Mouse (Mus musculus): ENCODE measurements around the gene Slc19a1. TPM values are rescaled to one million over a fixed set of nuclear protein-coding genes. Genes with fewer than 3 reads are reported as not detected.

Slc19a1 gene
- polyA plus RNA-seq, 1 experiment from 2014 or later = 26.9 TPM

DNA sequence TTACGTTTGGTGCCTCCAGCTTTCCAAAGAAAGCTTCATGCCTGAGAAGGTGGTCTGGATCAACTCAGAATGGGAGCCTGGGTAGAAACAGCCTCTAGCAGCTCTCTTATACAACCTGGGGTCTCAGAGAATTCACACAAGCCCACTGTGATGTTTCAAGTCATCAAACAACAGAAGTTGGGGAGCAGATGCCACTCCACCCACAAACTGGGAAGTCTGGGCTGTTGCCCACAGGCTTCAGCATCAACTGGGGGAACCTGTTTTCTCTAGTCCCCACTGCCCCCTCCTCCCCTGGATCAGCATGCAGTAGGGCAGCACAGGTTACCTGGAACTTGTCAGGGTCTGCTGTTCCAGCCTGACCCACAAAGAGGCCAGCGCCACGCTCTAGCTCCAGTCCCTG, 63.6 kb downstream of the Slc19a1 start:
- Histone ChIP-seq H3K4me1 (ENCODE audit: control insufficient read depth, insufficient read depth, low read length) (no peaks in the 10 kb centered on the region), H3K9me3 (ENCODE audit: control insufficient read depth, low read length) (no peaks in the 10 kb centered on the region), H3K27me3 (ENCODE audit: control insufficient read depth, insufficient read depth, low read length) (no peaks in the 10 kb centered on the region), H3K36me3 (ENCODE audit: control insufficient read depth, insufficient read depth, low read length) (no peaks in the 10 kb centered on the region; the same call in 1 of the 2 replicates), H3K4me3 (ENCODE audit: low read depth, low read length) (no peak overlapping the region), H3K9ac (ENCODE audit: low read length) (no peak overlapping the region), H3K4me2 (ENCODE audit: low read depth) (no peak overlapping the region), H3K27ac (ENCODE audit: low read depth, low read length) (no peak overlapping the region)
- no peak for DNase-seq (ENCODE audit: low spot score)
- no peak for ATAC-seq (ENCODE audit: insufficient read depth, low FRiP score, low TSS enrichment)
- WGBS = 88% methylated on average over 3 of the region's 3 CpGs

DNA sequence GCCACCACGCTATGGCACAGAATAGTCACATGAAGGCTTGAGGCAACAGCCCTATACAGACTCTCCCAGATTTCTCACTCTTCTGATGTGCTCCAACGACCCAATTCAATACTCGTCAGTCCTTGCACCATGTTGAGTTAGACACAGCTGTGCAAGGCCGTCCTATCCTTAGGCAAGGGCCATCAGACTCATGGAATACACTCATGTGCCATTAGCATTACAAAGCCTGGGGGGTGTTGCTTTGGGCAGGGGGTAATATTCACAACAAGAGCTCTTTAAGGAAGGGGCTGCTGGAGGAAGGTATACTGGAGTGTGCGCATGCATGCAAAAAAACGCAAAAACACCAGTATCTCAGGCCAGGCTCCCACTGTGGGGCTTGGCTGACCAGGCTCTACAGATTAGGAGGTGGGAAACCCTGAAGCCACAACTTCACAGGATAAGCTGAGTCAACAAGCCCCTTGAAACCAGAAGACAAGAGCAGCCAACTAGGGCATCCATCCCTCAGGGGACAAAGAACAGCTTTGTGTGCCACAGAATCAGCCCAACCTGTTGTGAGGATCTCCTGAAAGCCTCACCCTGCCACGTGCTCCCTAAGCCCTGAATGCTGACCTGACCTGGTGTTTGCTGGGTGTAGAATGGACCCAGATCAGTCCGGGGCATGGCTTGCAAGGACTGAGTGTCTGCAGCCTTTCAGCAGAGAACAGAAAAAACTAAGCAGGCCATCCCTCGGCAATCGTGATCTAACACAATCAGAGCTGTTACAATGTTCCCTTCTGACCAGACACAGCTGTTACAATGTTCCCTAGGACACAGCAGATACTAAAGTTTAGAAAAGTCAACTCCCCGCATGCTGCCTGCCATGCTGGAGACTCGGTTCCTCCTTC, 65.2 kb downstream of the Slc19a1 start:
- no peak overlapping the region for H3K4me3 ChIP-seq (ENCODE audit: low read depth, low read length)
- H3K4me2 ChIP-seq (ENCODE audit: low read depth) = no peak overlapping the region
- H3K9ac ChIP-seq (ENCODE audit: low read length) = no peak overlapping the region
- WGBS = 74% methylated on average over 12 of the region's 12 CpGs
- DNase-seq (ENCODE audit: low spot score) (no peak), ATAC-seq (ENCODE audit: insufficient read depth, low FRiP score, low TSS enrichment) (no peak)
- no peaks in the 10 kb centered on the region for H3K27me3 ChIP-seq (ENCODE audit: control insufficient read depth, insufficient read depth, low read length)
- H3K9me3 ChIP-seq (ENCODE audit: control insufficient read depth, low read length) = no peaks in the 10 kb centered on the region
- no peak overlapping the region for H3K27ac ChIP-seq (ENCODE audit: low read depth, low read length)
- no peaks in the 10 kb centered on the region for H3K4me1 ChIP-seq (ENCODE audit: control insufficient read depth, insufficient read depth, low read length)
- no peaks in the 10 kb centered on the region; the same call in 1 of the 2 replicates for H3K36me3 ChIP-seq (ENCODE audit: control insufficient read depth, insufficient read depth, low read length)

DNA sequence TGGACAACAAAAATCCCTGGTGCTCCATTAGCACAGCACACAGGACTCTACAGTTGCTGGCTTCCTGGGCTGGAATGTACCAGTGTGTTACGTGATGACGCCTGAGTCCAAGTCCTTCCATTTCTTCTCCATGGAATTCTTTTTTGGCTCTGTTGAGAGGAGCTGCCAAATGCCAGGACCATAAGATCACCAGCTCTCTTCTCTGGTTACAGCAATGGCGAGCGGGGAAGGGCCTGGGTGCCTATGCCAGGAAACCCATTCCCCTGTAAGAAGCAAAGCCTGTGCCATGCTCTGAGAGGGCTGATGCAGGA, 65.8 kb downstream of the Slc19a1 start:
- no peak overlapping the region for H3K4me3 ChIP-seq (ENCODE audit: low read depth, low read length)
- no peaks in the 10 kb centered on the region for H3K9me3 ChIP-seq (ENCODE audit: control insufficient read depth, low read length)
- H3K36me3 ChIP-seq (ENCODE audit: control insufficient read depth, insufficient read depth, low read length) = no peaks in the 10 kb centered on the region; the same call in 1 of the 2 replicates
- DNase-seq (ENCODE audit: low spot score) = no peak
- no peak for ATAC-seq (ENCODE audit: insufficient read depth, low FRiP score, low TSS enrichment)
- no peak overlapping the region for H3K4me2 ChIP-seq (ENCODE audit: low read depth)
- H3K4me1 ChIP-seq (ENCODE audit: control insufficient read depth, insufficient read depth, low read length) = no peaks in the 10 kb centered on the region
- no peak overlapping the region for H3K27ac ChIP-seq (ENCODE audit: low read depth, low read length)
- no peaks in the 10 kb centered on the region for H3K27me3 ChIP-seq (ENCODE audit: control insufficient read depth, insufficient read depth, low read length)
- 92% methylated on average over 4 of the region's 4 CpGs for WGBS
- no peak overlapping the region for H3K9ac ChIP-seq (ENCODE audit: low read length)

GRCm38 (mm10) chr10:77098619-77099018, 66.6 kb downstream of the Slc19a1 start:
- ATAC-seq (ENCODE audit: insufficient read depth, low FRiP score, low TSS enrichment) = no peak
- H3K4me1 ChIP-seq (ENCODE audit: control insufficient read depth, insufficient read depth, low read length) = no peaks in the 10 kb centered on the region
- H3K36me3 ChIP-seq (ENCODE audit: control insufficient read depth, insufficient read depth, low read length) = no peaks in the 10 kb centered on the region; the same call in 1 of the 2 replicates
- no peak for DNase-seq (ENCODE audit: low spot score)
- WGBS = 83% methylated on average over 2 of the region's 2 CpGs
- no peak overlapping the region for H3K9ac ChIP-seq (ENCODE audit: low read length)
- H3K9me3 ChIP-seq (ENCODE audit: control insufficient read depth, low read length) = no peaks in the 10 kb centered on the region
- no peak overlapping the region for H3K4me2 ChIP-seq (ENCODE audit: low read depth)
- no peak overlapping the region for H3K27ac ChIP-seq (ENCODE audit: low read depth, low read length)
- H3K4me3 ChIP-seq (ENCODE audit: low read depth, low read length) = no peak overlapping the region
- no peaks in the 10 kb centered on the region for H3K27me3 ChIP-seq (ENCODE audit: control insufficient read depth, insufficient read depth, low read length)

GRCm38 (mm10) chr10:77099777-77100176, 67.7 kb downstream of the Slc19a1 start:
- H3K9me3 ChIP-seq (ENCODE audit: control insufficient read depth, low read length) = no peaks in the 10 kb centered on the region
- no peak for DNase-seq (ENCODE audit: low spot score)
- H3K4me3 ChIP-seq (ENCODE audit: low read depth, low read length) = no peak overlapping the region
- no peak overlapping the region for H3K4me2 ChIP-seq (ENCODE audit: low read depth)
- no peaks in the 10 kb centered on the region for H3K27me3 ChIP-seq (ENCODE audit: control insufficient read depth, insufficient read depth, low read length)
- H3K36me3 ChIP-seq (ENCODE audit: control insufficient read depth, insufficient read depth, low read length) = no peaks in the 10 kb centered on the region; the same call in 1 of the 2 replicates
- 68% methylated on average over 4 of the region's 4 CpGs for WGBS
- no peak for ATAC-seq (ENCODE audit: insufficient read depth, low FRiP score, low TSS enrichment)
- no peak overlapping the region for H3K27ac ChIP-seq (ENCODE audit: low read depth, low read length)
- H3K4me1 ChIP-seq (ENCODE audit: control insufficient read depth, insufficient read depth, low read length) = no peaks in the 10 kb centered on the region
- no peak overlapping the region for H3K9ac ChIP-seq (ENCODE audit: low read length)

DNA sequence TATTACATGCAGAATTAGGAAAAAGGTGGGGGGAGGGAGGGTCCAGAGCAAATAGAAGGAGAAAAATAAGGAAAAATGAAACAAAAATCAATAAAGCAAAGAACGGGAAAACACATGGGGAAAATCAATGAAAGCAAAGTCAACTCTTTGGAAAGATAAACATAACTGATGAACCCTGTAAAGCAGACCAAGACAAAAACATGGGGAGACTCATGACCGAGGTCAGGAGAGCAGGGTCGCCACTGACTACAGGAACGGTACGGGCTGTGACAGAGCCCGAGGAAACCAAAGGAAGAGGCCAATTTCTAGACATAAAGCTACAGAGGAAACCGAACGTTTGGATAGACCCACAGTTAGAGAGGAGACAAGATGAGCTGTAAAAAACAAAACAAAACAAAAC, 71.6 kb downstream of the Slc19a1 start:
- WGBS = 63% methylated on average over 8 of the region's 8 CpGs
- no peak for ATAC-seq (ENCODE audit: insufficient read depth, low FRiP score, low TSS enrichment)

DNA sequence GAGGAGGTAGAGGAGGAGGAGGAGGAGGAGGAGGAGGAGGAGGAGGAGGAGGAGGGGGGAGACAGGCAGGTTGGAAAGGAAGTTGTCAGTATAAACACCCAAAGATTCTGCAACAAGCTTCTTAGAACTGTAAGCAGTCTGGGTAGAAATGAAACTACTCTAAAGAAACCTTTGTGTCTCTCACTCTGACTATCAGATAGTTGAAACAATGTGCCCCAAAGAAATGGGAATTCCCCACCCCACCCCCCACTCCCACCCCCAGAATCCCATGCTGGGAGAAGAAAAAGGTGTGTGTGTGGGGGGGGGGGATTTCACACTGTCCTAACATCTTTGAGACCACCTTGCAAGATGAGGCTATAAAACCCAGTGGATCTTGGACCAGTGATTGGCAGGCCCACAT, 72.3 kb downstream of the Slc19a1 start:
- Histone ChIP-seq H3K27ac (ENCODE audit: low read depth, low read length) (no peak overlapping the region), H3K4me2 (ENCODE audit: low read depth) (no peak overlapping the region), H3K36me3 (ENCODE audit: control insufficient read depth, insufficient read depth, low read length) (no peaks in the 10 kb centered on the region; the same call in 1 of the 2 replicates), H3K4me3 (ENCODE audit: low read depth, low read length) (no peak overlapping the region), H3K4me1 (ENCODE audit: control insufficient read depth, insufficient read depth, low read length) (no peaks in the 10 kb centered on the region), H3K27me3 (ENCODE audit: control insufficient read depth, insufficient read depth, low read length) (no peaks in the 10 kb centered on the region), H3K9me3 (ENCODE audit: control insufficient read depth, low read length) (no peaks in the 10 kb centered on the region), H3K9ac (ENCODE audit: low read length) (no peak overlapping the region)
- no peak for ATAC-seq (ENCODE audit: insufficient read depth, low FRiP score, low TSS enrichment)
- no peak for DNase-seq (ENCODE audit: low spot score)

More for the DNA sequence above, 71.6 kb downstream of the Slc19a1 start:
- H3K4me1 ChIP-seq (ENCODE audit: control insufficient read depth, insufficient read depth, low read length) = no peaks in the 10 kb centered on the region
- H3K4me3 ChIP-seq (ENCODE audit: low read depth, low read length) = no peak overlapping the region
- no peak overlapping the region for H3K27ac ChIP-seq (ENCODE audit: low read depth, low read length)
- H3K27me3 ChIP-seq (ENCODE audit: control insufficient read depth, insufficient read depth, low read length) = no peaks in the 10 kb centered on the region
- no peak for DNase-seq (ENCODE audit: low spot score)
- H3K4me2 ChIP-seq (ENCODE audit: low read depth) = no peak overlapping the region
- no peak overlapping the region for H3K9ac ChIP-seq (ENCODE audit: low read length)
- no peaks in the 10 kb centered on the region; the same call in 1 of the 2 replicates for H3K36me3 ChIP-seq (ENCODE audit: control insufficient read depth, insufficient read depth, low read length)
- no peaks in the 10 kb centered on the region for H3K9me3 ChIP-seq (ENCODE audit: control insufficient read depth, low read length)

GRCm38 (mm10) chr10:77108106-77108505, 76.1 kb downstream of the Slc19a1 start:
- DNase-seq (ENCODE audit: low spot score) (no peak), ATAC-seq (ENCODE audit: insufficient read depth, low FRiP score, low TSS enrichment) (no peak)
- no peaks in the 10 kb centered on the region for H3K36me3 ChIP-seq (ENCODE audit: control insufficient read depth, insufficient read depth, low read length)
- H3K27me3 ChIP-seq (ENCODE audit: control insufficient read depth, insufficient read depth, low read length) = no peaks in the 10 kb centered on the region
- H3K27ac ChIP-seq (ENCODE audit: low read depth, low read length) = no peak overlapping the region
- no peaks in the 10 kb centered on the region for H3K4me1 ChIP-seq (ENCODE audit: control insufficient read depth, insufficient read depth, low read length)
- 87% methylated on average over 3 of the region's 4 CpGs for WGBS
- no peak overlapping the region for H3K9ac ChIP-seq (ENCODE audit: low read length)
- H3K4me2 ChIP-seq (ENCODE audit: low read depth) = no peak overlapping the region
- no peak overlapping the region for H3K4me3 ChIP-seq (ENCODE audit: low read depth, low read length)
- no peaks in the 10 kb centered on the region for H3K9me3 ChIP-seq (ENCODE audit: control insufficient read depth, low read length)

- 93% methylated on average over 9 of the region's 9 CpGs for WGBS
- ATAC-seq (ENCODE audit: insufficient read depth, low FRiP score, low TSS enrichment) (no peak), DNase-seq (ENCODE audit: low spot score) (no peak)
- H3K4me1 ChIP-seq (ENCODE audit: control insufficient read depth, insufficient read depth, low read length) = no peaks in the 10 kb centered on the region
- H3K9ac ChIP-seq (ENCODE audit: low read length) = no peak overlapping the region
- H3K36me3 ChIP-seq (ENCODE audit: control insufficient read depth, insufficient read depth, low read length) = no peaks in the 10 kb centered on the region
- no peaks in the 10 kb centered on the region for H3K27me3 ChIP-seq (ENCODE audit: control insufficient read depth, insufficient read depth, low read length)
- H3K27ac ChIP-seq (ENCODE audit: low read depth, low read length) = no peak overlapping the region
- no peaks in the 10 kb centered on the region for H3K9me3 ChIP-seq (ENCODE audit: control insufficient read depth, low read length)
- no peak overlapping the region for H3K4me2 ChIP-seq (ENCODE audit: low read depth)
- no peak overlapping the region for H3K4me3 ChIP-seq (ENCODE audit: low read depth, low read length)
Measured at GRCm38 (mm10) chr10:77110010-77110409, 78.0 kb downstream of the Slc19a1 start.
